Mouse (Mus musculus) gastrocnemius, adult 8-10 months (tissue): ENCODE data around the gene Izumo2. TPM values are rescaled to one million over a fixed set of nuclear protein-coding genes. Genes with fewer than 3 reads are reported as not detected.

Experiments
- DNase-seq, 2 experiments: peaks; one replicate each; pipeline ENCODE4 v3.0.0; 2022; ENCODE audit warnings: low spot score in 2 of 2
- total RNA-seq, 4 experiments: library from RNA; stranded (reverse); gene quantifications; 2 replicates each; pipeline ENCODE4 v1.2.4; 2022

The Izumo2 gene
- total RNA-seq, 4 experiments from 2014 or later = not detected

DNA sequence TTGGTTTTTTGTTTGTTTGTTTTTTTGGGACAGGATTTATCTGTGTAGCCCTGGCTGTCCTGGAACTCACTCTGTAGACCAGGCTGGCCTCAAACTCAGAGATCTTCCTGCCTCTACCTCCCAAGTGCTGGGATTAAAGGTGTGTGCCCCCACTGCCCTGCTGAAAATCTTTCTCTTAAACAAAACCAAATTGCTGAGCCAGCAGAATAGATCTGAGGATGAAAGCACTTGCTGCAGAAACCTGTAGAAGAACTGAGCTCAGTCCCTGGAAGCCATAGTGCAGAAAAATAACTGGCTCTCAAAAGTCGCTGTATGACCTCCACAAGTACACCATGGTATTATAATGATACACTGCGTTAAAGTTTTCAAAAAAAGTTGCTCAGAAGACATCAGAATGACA is 48.6 kb downstream of the Izumo2 start:
- DNase-seq = no peak

DNA sequence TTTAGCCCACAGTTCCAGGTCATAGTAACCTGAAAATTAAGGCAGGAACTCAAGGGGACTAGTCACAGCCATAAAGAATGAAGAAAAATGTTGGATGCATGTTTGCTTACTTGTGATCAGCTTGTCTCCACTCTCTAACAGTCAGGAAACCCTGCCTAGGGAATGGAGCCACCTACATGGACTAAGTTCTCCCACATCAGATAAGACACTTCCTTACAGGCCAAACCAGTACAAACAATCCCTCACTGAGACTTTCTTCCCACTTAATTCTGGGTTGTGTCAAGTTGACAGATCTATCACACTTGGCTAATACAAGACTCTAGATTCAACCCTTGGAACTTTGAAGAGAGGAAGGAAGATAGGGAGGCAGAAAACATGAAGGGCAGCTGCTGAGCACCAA is 51.8 kb downstream of the Izumo2 start:
- no peak for DNase-seq

DNA sequence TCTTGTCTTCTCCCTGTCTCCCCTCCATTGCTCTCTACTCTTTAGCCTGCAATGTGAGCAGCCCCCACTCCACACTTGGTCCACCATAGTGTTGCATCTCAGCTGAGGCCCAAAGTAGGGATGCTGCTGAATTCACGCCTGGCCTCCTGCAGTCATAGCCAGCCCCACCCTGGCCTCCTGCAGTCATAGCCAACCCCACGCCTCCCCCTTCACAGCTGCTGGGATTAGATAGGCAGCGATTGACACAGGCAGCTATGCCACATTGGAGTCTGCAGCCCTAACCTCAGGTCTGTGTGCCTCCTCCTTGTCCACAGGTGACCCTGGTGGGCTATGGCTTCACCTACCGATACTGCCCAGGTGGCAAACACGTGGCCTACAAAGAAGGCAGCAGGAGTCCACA is 59.6 kb downstream of the Izumo2 start:
- no peak for DNase-seq

Other genes with a start within 250 kb of the Izumo2 start
- gene Aspdh, start 243.4 kb upstream of the Izumo2 start, total RNA-seq = under 1 TPM in 1 of 4 experiments, not detected in 3; 0.29 TPM
- 10 to 100 TPM; 48.9 to 66.1 (median 56.3) TPM for gene Josd2, start 240.8 kb upstream of the Izumo2 start, total RNA-seq
- gene Emc10, start 212.2 kb upstream of the Izumo2 start, total RNA-seq = 10 to 100 TPM; 48.6 to 53.7 (median 51.8) TPM
- 1 to 10 TPM; 3.4 to 5.4 (median 4.4) TPM for gene Fam71e1, start 212.2 kb upstream of the Izumo2 start, total RNA-seq
- gene Mybpc2, start 184.1 kb upstream of the Izumo2 start, total RNA-seq = 1,000 to 10,000 TPM; 5,017 to 5,674 (median 5,484) TPM
- not detected for gene Spib, start 176.7 kb upstream of the Izumo2 start, total RNA-seq
- gene Pold1, start 159.9 kb upstream of the Izumo2 start, total RNA-seq = 1 to 10 TPM; 4.6 to 5.9 (median 5.4) TPM
- 10 to 100 TPM; 38.0 to 45.8 (median 40.1) TPM for gene Nr1h2, start 154.8 kb upstream of the Izumo2 start, total RNA-seq
- under 1 TPM in 3 of 4 experiments, not detected in 1; 0.22 to 0.46 (median 0.40) TPM for gene Napsa, start 136.4 kb upstream of the Izumo2 start, total RNA-seq
- gene Kcnc3, start 118.1 kb upstream of the Izumo2 start, total RNA-seq = 1 to 10 TPM; 3.6 to 5.1 (median 4.5) TPM
- 10 to 100 TPM; 38.7 to 58.3 (median 42.5) TPM for gene Myh14, start 37.9 kb upstream of the Izumo2 start, total RNA-seq
- 10 to 100 TPM; 19.9 to 23.5 (median 21.6) TPM for gene Vrk3, start 39.7 kb downstream of the Izumo2 start, total RNA-seq
- under 1 TPM in 1 of 4 experiments, not detected in 3; 0.13 TPM for gene Zfp473, start 42.3 kb downstream of the Izumo2 start, total RNA-seq
- 10 to 100 TPM; 18.8 to 25.8 (median 22.7) TPM for gene Nup62, start 107.3 kb downstream of the Izumo2 start, total RNA-seq
- gene Il4i1, start 107.6 kb downstream of the Izumo2 start, total RNA-seq = 1 to 10 TPM; 1.8 to 4.4 (median 2.6) TPM
- 10 to 100 TPM; 71.2 to 97.1 (median 77.4) TPM for gene Atf5, start 107.9 kb downstream of the Izumo2 start, total RNA-seq
- 100 to 1,000 TPM; 139 to 158 (median 141) TPM for gene Akt1s1, start 140.2 kb downstream of the Izumo2 start, total RNA-seq
- 10 to 100 TPM; 58.9 to 71.3 (median 63.3) TPM for gene Tbc1d17, start 140.3 kb downstream of the Izumo2 start, total RNA-seq
- gene Pnkp, start 148.4 kb downstream of the Izumo2 start, total RNA-seq = 10 to 100 TPM; 21.2 to 23.9 (median 22.4) TPM
- gene Ptov1, start 161.0 kb downstream of the Izumo2 start, total RNA-seq = 100 to 1,000 TPM; 146 to 178 (median 160) TPM
- gene Med25, start 184.0 kb downstream of the Izumo2 start, total RNA-seq = 10 to 100 TPM; 64.0 to 79.1 (median 71.0) TPM
- 10 to 100 TPM; 17.4 to 27.1 (median 18.7) TPM for gene Fuz, start 187.3 kb downstream of the Izumo2 start, total RNA-seq
- 10 to 100 TPM; 63.5 to 67.9 (median 65.5) TPM for gene Ap2a1, start 220.8 kb downstream of the Izumo2 start, total RNA-seq
- not detected for gene Tsks, start 234.5 kb downstream of the Izumo2 start, total RNA-seq